Mouse (Mus musculus) testis, adult 2 months (tissue): ENCODE measurements at regions not wholly inside any gene's neighbourhood (a gene's known extent, or its start where the extent isn't known, plus 50 kb on each side); places are given as distances from the start of the nearest gene placed in this dataset.

ENCODE experiments used
- CTCF ChIP-seq: fragments of 200-500 bp; IDR thresholded peaks from 2 replicates; pipeline ENCODE4 v1.5.1; 2012; ENCODE audit warnings: low read depth, mild to moderate bottlenecking, inconsistent platforms, low read length, moderate library complexity; ENCODE audit not compliant: control insufficient read depth, insufficient read depth, insufficient replicate concordance
- POLR2A ChIP-seq: fragments of 200-500 bp; IDR thresholded peaks from 2 replicates; pipeline ENCODE4 v1.6.1; 2012; ENCODE audit warnings: low read depth, mild to moderate bottlenecking, inconsistent platforms, low read length, moderate library complexity; ENCODE audit not compliant: control insufficient read depth

- TF ChIP-seq POLR2A (no peak), CTCF (no peak)
Observed at GRCm38 (mm10) chr6:51805656-51806055, 206.7 kb downstream of the Skap2 start.
